Mouse (Mus musculus) MEL (cell line): Measurements from ENCODE around the gene Zfp689. TPM values are rescaled to one million over a fixed set of nuclear protein-coding genes. Genes with fewer than 3 reads are reported as not detected.
A peak's percentile ranks its signal among the peaks of the same experiment; 100 is the strongest.

Experiments used
- DNase-seq: peaks from one replicate; pipeline ENCODE4 v3.0.0; 2011; ENCODE audit warnings: low read depth, low spot score
- H3K27ac ChIP-seq: 2 replicates; pipeline ENCODE4 v1.5.1; 2012; ENCODE audit warnings: low read depth, mild to moderate bottlenecking, control low read depth, low read length, moderate library complexity; ENCODE audit not compliant: control insufficient read depth
- H3K27me3 ChIP-seq, 2 experiments: fragments of 150-350 bp in 1 of 2; sonication (generic) in 1 of 2; 2 replicates each; pipeline ENCODE4 v1.6.1; 2012; ENCODE audit warnings: low read length in 2 of 2, mild to moderate bottlenecking in 2 of 2, improper control_type of control experiment in 1 of 2, moderate library complexity in 1 of 2; ENCODE audit not compliant: insufficient read depth in 2 of 2, control insufficient read depth in 1 of 2
- H3K36me3 ChIP-seq, 2 experiments: 2 replicates each; pipeline ENCODE4 v1.6.1; 2012 to 2014; ENCODE audit warnings: low read length in 2 of 2, improper control_type of control experiment in 1 of 2, inconsistent platforms in 1 of 2, mild to moderate bottlenecking in 1 of 2; ENCODE audit not compliant: insufficient read depth in 2 of 2, control insufficient read depth in 1 of 2
- H3K4me1 ChIP-seq, 2 experiments: fragments of 150-350 bp in 1 of 2; sonication (generic) in 1 of 2; 2 replicates each; pipeline ENCODE4 v1.6.1; 2012; ENCODE audit warnings: low read length in 2 of 2, improper control_type of control experiment in 1 of 2, mild to moderate bottlenecking in 1 of 2; ENCODE audit not compliant: insufficient read depth in 2 of 2, control insufficient read depth in 1 of 2
- H3K4me3 ChIP-seq, 2 experiments: fragments of 150-350 bp in 1 of 2; sonication (generic) in 1 of 2; 2 replicates each; pipeline ENCODE4 v1.5.1; 2012; ENCODE audit warnings: low read depth in 2 of 2, low read length in 2 of 2, mild to moderate bottlenecking in 2 of 2, moderate library complexity in 2 of 2, control low read depth in 1 of 2, improper control_type of control experiment in 1 of 2; ENCODE audit not compliant: control insufficient read depth in 1 of 2, insufficient read depth in 1 of 2
- H3K79me2 ChIP-seq: 2 replicates; pipeline ENCODE4 v1.6.1; 2012; ENCODE audit warnings: mild to moderate bottlenecking, low read length, moderate library complexity; ENCODE audit not compliant: control insufficient read depth, poor library complexity, insufficient read depth
- H3K9ac ChIP-seq: 2 replicates; pipeline ENCODE4 v1.6.1; 2012; ENCODE audit warnings: low read depth, mild to moderate bottlenecking, control low read depth, low read length, moderate library complexity; ENCODE audit not compliant: control insufficient read depth, poor library complexity, severe bottlenecking
- H3K9me3 ChIP-seq: fragments of 150-350 bp; sonication (generic); replicated peaks from 2 replicates; pipeline ENCODE4 v1.6.1; 2012; ENCODE audit warnings: mild to moderate bottlenecking, low read length, improper control_type of control experiment, moderate library complexity; ENCODE audit not compliant: insufficient read depth
- BHLHE40 ChIP-seq: IDR thresholded peaks from 2 replicates; pipeline ENCODE4 v1.6.1; 2012; ENCODE audit warnings: low read depth, mild to moderate bottlenecking, inconsistent platforms, low read length, improper control_type of control experiment, borderline replicate concordance
- CHD1 ChIP-seq: IDR thresholded peaks from 2 replicates; pipeline ENCODE4 v1.6.1; 2012; ENCODE audit warnings: low read depth, mild to moderate bottlenecking, inconsistent platforms, low read length, improper control_type of control experiment
- CHD2 ChIP-seq: IDR thresholded peaks from 2 replicates; pipeline ENCODE4 v1.6.1; 2011; ENCODE audit warnings: low read length, improper control_type of control experiment
- CTCF ChIP-seq, 3 experiments: IDR thresholded peaks in 2 of 3; conservative IDR thresholded peaks in 1 of 3; 2 replicates each; pipeline ENCODE4 v1.5.1; 2011 to 2012; ENCODE audit warnings: low read length in 3 of 3, low read depth in 2 of 3, mild to moderate bottlenecking in 2 of 3, improper control_type of control experiment in 1 of 3, inconsistent platforms in 1 of 3, mixed read lengths in 1 of 3, moderate library complexity in 1 of 3; ENCODE audit not compliant: control insufficient read depth in 1 of 3, insufficient read depth in 1 of 3, poor library complexity in 1 of 3, severe bottlenecking in 1 of 3
- ELF1 ChIP-seq: IDR thresholded peaks from 2 replicates; pipeline ENCODE4 v1.6.1; 2014; ENCODE audit warnings: low read depth, mild to moderate bottlenecking, inconsistent platforms, low read length, improper control_type of control experiment, moderate library complexity
- EP300 ChIP-seq, 2 experiments: IDR thresholded peaks; 2 replicates each; pipeline ENCODE4 v1.6.1; 2011; ENCODE audit warnings: improper control_type of control experiment in 2 of 2, low read length in 2 of 2, low read depth in 1 of 2, mild to moderate bottlenecking in 1 of 2
- ETS1 ChIP-seq: IDR thresholded peaks from 2 replicates; pipeline ENCODE4 v1.6.1; 2012; ENCODE audit warnings: low read depth, mild to moderate bottlenecking, inconsistent platforms, low read length, improper control_type of control experiment, moderate library complexity
- GATA1 ChIP-seq: IDR thresholded peaks from 2 replicates; pipeline ENCODE4 v1.6.1; 2011; ENCODE audit warnings: low read depth, low read length, improper control_type of control experiment
- KAT2A ChIP-seq: conservative IDR thresholded peaks from 2 replicates; pipeline ENCODE4 v1.6.1; 2012; ENCODE audit warnings: low read depth, low read length, improper control_type of control experiment, inconsistent platforms
- MAX ChIP-seq: IDR thresholded peaks from 2 replicates; pipeline ENCODE4 v1.6.1; 2011; ENCODE audit warnings: low read length, improper control_type of control experiment
- MYB ChIP-seq: IDR thresholded peaks from 2 replicates; pipeline ENCODE4 v1.6.1; 2011; ENCODE audit warnings: mild to moderate bottlenecking, low read depth, low read length, improper control_type of control experiment
- NRF1 ChIP-seq: IDR thresholded peaks from 2 replicates; pipeline ENCODE4 v1.6.1; 2014; ENCODE audit warnings: low read depth, mild to moderate bottlenecking, inconsistent platforms, low read length, improper control_type of control experiment, moderate library complexity; ENCODE audit not compliant: poor library complexity, insufficient read depth, severe bottlenecking
- POLR2AphosphoS2 ChIP-seq: IDR thresholded peaks from 2 replicates; pipeline ENCODE4 v1.6.1; 2011; ENCODE audit warnings: low read length, improper control_type of control experiment
- POLR2AphosphoS5 ChIP-seq: IDR thresholded peaks from 2 replicates; pipeline ENCODE4 v1.6.1; 2012; ENCODE audit warnings: low read depth, borderline replicate concordance, mild to moderate bottlenecking, inconsistent platforms, low read length, moderate library complexity, mixed read lengths
- RAD21 ChIP-seq: IDR thresholded peaks from 2 replicates; pipeline ENCODE4 v1.6.1; 2011; ENCODE audit warnings: mild to moderate bottlenecking, low read depth, low read length, improper control_type of control experiment
- SMC3 ChIP-seq: IDR thresholded peaks from 2 replicates; pipeline ENCODE4 v1.6.1; 2011; ENCODE audit warnings: low read depth, low read length, improper control_type of control experiment
- TAL1 ChIP-seq: IDR thresholded peaks from 2 replicates; pipeline ENCODE4 v1.6.1; 2012; ENCODE audit warnings: mild to moderate bottlenecking, inconsistent platforms, low read length, moderate library complexity, mixed read lengths
- UBTF ChIP-seq: IDR thresholded peaks from 2 replicates; pipeline ENCODE4 v1.6.1; 2012; ENCODE audit warnings: low read depth, mild to moderate bottlenecking, inconsistent platforms, low read length, improper control_type of control experiment, moderate library complexity, borderline replicate concordance; ENCODE audit not compliant: insufficient read depth
- USF1 ChIP-seq: IDR thresholded peaks from 2 replicates; pipeline ENCODE4 v1.6.1; 2014; ENCODE audit warnings: low read depth, mild to moderate bottlenecking, inconsistent platforms, low read length, improper control_type of control experiment, moderate library complexity
- USF2 ChIP-seq, 2 experiments: IDR thresholded peaks; 2 replicates each; pipeline ENCODE4 v1.6.1; 2011 to 2012; ENCODE audit warnings: improper control_type of control experiment in 2 of 2, low read length in 2 of 2, borderline replicate concordance in 1 of 2, inconsistent platforms in 1 of 2, low read depth in 1 of 2, mild to moderate bottlenecking in 1 of 2; ENCODE audit not compliant: insufficient read depth in 1 of 2
- ZC3H11A ChIP-seq: IDR thresholded peaks from 2 replicates; pipeline ENCODE4 v1.6.1; 2012; ENCODE audit warnings: low read depth, mild to moderate bottlenecking, inconsistent platforms, low read length, improper control_type of control experiment
- ZMIZ1 ChIP-seq: IDR thresholded peaks from 2 replicates; pipeline ENCODE4 v1.6.1; 2012; ENCODE audit warnings: low read depth, mild to moderate bottlenecking, inconsistent platforms, low read length, improper control_type of control experiment, moderate library complexity
- ZNF384 ChIP-seq: IDR thresholded peaks from 2 replicates; pipeline ENCODE4 v1.6.1; 2012; ENCODE audit warnings: low read depth, mild to moderate bottlenecking, inconsistent platforms, low read length, improper control_type of control experiment
- polyA plus RNA-seq, 2 experiments: library from polyadenylated mRNA; stranded (reverse) in 1 of 2; unstranded in 1 of 2; fragments of >175 nt in 1 of 2; fragments of >200 nt in 1 of 2; gene quantifications; 2 replicates each; pipeline versions ENCODE4 v1.2.1 to v1.2.4; 2012; ENCODE audit warnings: low replicate concordance in 2 of 2, low read depth in 1 of 2; ENCODE audit not compliant: insufficient read length in 2 of 2, insufficient read depth in 1 of 2, missing spikeins in 1 of 2
- total RNA-seq: library from RNA; depleted of rRNA; stranded (reverse); fragments of 300-350 nt; gene quantifications from 2 replicates; pipeline ENCODE4 v1.2.3, GENCODE M21; 2012

Gene Zfp689
- total and polyA plus RNA-seq, 3 experiments = 4.9 to 7.2 TPM; not detected in 1

GRCm38 (mm10) chr7:127402980-127403379 is 46.0 kb downstream of the Zfp689 start:
- no peaks in the 10 kb centered on the region for H3K27me3 ChIP-seq
- no peaks in the 10 kb centered on the region; the same call in 1 of the 2 replicates for H3K79me2 ChIP-seq
- peak; percentile 40 for DNase-seq
- H3K27ac ChIP-seq = no peak overlapping the region
- TF ChIP-seq EP300 (IDR thresholded peaks at IDR 0.05; ENCODE audit: low read depth in 1 of 2, low read length in 2 of 2) (no peak), UBTF (no peak), CHD1 (no peak), SMC3 (peak; percentile 59), ZNF384 (no peak), KAT2A (no peak), POLR2AphosphoS5 (no peak), TAL1 (no peak), MYB (no peak), CHD2 (no peak), BHLHE40 (no peak), CTCF (IDR thresholded peaks at IDR 0.05 in 2 of 3, conservative IDR thresholded peaks at IDR 0.05 in 1 of 3; ENCODE audit: control insufficient read depth in 1 of 3, insufficient read depth in 1 of 3, low read depth in 2 of 3, low read length in 3 of 3, poor library complexity in 1 of 3, severe bottlenecking in 1 of 3) (peak; percentile 24 to 51 (median 50)), RAD21 (peak; percentile 41), ZC3H11A (peak; percentile 10; the same call in 1 of the 2 replicates), MAX (no peak), POLR2AphosphoS2 (no peak), GATA1 (no peak), NRF1 (no peak), ETS1 (no peak), USF1 (no peak), ELF1 (no peak), USF2 (IDR thresholded peaks at IDR 0.05; ENCODE audit: borderline replicate concordance in 1 of 2, insufficient read depth in 1 of 2, low read depth in 1 of 2, low read length in 2 of 2) (no peak), ZMIZ1 (no peak)
- no peak overlapping the region for H3K9ac ChIP-seq
- peaks cover 10 to 19% of the 10 kb centered on the region in 2 experiments for H3K4me1 ChIP-seq
- peaks cover 0 to 19% of the 10 kb centered on the region in 2 experiments; a peak in 2 of 4 replicates for H3K36me3 ChIP-seq
- no peak overlapping the region for H3K4me3 ChIP-seq
- no peaks in the 10 kb centered on the region for H3K9me3 ChIP-seq
